Comparison of ENCODE assay signal across 18 mouse cellular contexts in the genomic region with DNA sequence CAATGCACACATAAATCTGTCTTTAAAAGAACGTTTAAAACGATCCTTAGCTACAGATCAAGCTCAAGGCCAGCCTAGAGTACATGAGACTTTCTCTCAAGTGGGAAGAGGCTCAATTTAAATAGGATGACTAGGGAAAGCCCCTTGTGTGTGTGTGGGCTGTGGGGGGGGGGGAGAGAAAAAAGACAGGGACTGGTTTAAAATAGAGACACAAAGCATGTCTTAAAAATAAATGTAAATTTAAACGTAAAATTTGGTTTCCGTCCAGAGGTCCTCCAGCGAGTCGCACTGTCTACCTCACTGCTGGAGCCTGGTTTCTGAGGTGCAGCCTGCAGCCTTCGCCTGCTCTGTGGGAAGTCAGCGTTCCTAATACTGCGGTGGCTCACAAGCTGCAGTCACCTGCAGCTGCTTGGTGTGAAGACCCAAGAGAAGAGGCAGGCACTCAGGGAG. TPM values are rescaled to one million over a fixed set of nuclear protein-coding genes. Genes with fewer than 3 reads are reported as not detected.
"Had no signal": no experiment of that assay in that cellular context is flagged by ENCODE, and none has a peak within 500 bp of the region (broad histone marks: within the 10 kb centered on the region; RNA-seq: fewer than 3 reads in every experiment).

No protein-coding gene starts in this region.

- H3K27me3 ChIP-seq: kidney, embryonic 15.5 days; limb, embryonic 13.5 days; liver, embryonic 12.5 days; liver, embryonic 15.5 days; lung, embryonic 15.5 days had no signal

- H3K27ac ChIP-seq: kidney, embryonic 15.5 days; limb, embryonic 10.5 days; limb, embryonic 13.5 days; liver, embryonic 12.5 days; liver, embryonic 15.5 days; lung, embryonic 15.5 days had no signal

- DNase-seq: kidney, adult 11 months; kidney, adult 8-10 months; kidney, postnatal 10 days; kidney, postnatal 36 days; liver; lung, adult 18-20 months; lung, postnatal 10 days; lung, postnatal 36 days; midbrain, embryonic 14.5 days had no signal

- H3K9me3 ChIP-seq: kidney, embryonic 15.5 days; limb, embryonic 10.5 days; limb, embryonic 13.5 days; liver, embryonic 12.5 days; liver, embryonic 15.5 days; lung, embryonic 15.5 days; megakaryocyte, embryonic 14.5 days had no signal

- H3K4me3 ChIP-seq: kidney, embryonic 15.5 days; limb, embryonic 10.5 days; limb, embryonic 13.5 days; liver, embryonic 12.5 days; liver, embryonic 15.5 days; lung, embryonic 15.5 days; megakaryocyte, embryonic 14.5 days had no signal

- H3K36me3 ChIP-seq: limb, embryonic 10.5 days; limb, embryonic 13.5 days; liver, embryonic 12.5 days; liver, embryonic 15.5 days had no signal

RNA-seq across cellular contexts. Expression of a gene that starts 9.2 kb away (rescaled TPM):
- polyA plus RNA-seq: intestine, embryonic 14.5 days; liver, embryonic 12.5 days; neural tube, embryonic 14.5 days had no signal
